Mouse (Mus musculus): Measurements from ENCODE around the gene Cabp1. TPM values are rescaled to one million over a fixed set of nuclear protein-coding genes. Genes with fewer than 3 reads are reported as not detected.
"Not testable (repeated sequence)": the region's sequence is repeated elsewhere in the genome, so short reads cannot be mapped to it uniquely, and the experiment has no call there.

Cabp1 gene
- total and polyA plus RNA-seq, 2 experiments from 2014 or later = 12.6 to 28.1 TPM

- Histone ChIP-seq H3K9me3 (ENCODE audit: low read length) (no peaks in the 10 kb centered on the region), H3K27ac (ENCODE audit: low read depth, low read length) (no peak overlapping the region), H3K4me2 (ENCODE audit: low read depth) (no peak overlapping the region), H3K4me3 (ENCODE audit: low read depth, low read length) (no peak overlapping the region), H3K4me1 (ENCODE audit: insufficient read depth) (0 out of 2 replicates have a peak, but pooled peaks cover under 1% of the 10 kb centered on the region), H3K9ac (no peak overlapping the region), H3K27me3 (ENCODE audit: insufficient read depth, low read length) (no peaks in the 10 kb centered on the region), H3K36me3 (ENCODE audit: insufficient read depth) (peaks cover 47% of the 10 kb centered on the region)
- DNase-seq = no peak
- 96% methylated on average over 14 of the region's 14 CpGs for WGBS
- TF ChIP-seq CTCF (IDR thresholded peaks at IDR 0.05; ENCODE audit: low read depth) = no peak
- no peak for ATAC-seq
Observed at GRCm38 (mm10) chr5:115149675-115150459, 44.3 kb downstream of the Cabp1 start.

GRCm38 (mm10) chr5:115148872-115149271 is 45.3 kb downstream of the Cabp1 start:
- H3K9me3 ChIP-seq (ENCODE audit: low read length); DNase-seq; H3K27me3 ChIP-seq (ENCODE audit: insufficient read depth, low read length); H3K4me2 ChIP-seq (ENCODE audit: low read depth); H3K9ac ChIP-seq; ATAC-seq; H3K4me3 ChIP-seq (ENCODE audit: low read depth, low read length); H3K4me1 ChIP-seq (ENCODE audit: insufficient read depth); H3K27ac ChIP-seq (ENCODE audit: low read depth, low read length): not testable (repeated sequence)
- WGBS = no CpG with 5 or more reads among the region's 1 CpGs
- H3K36me3 ChIP-seq (ENCODE audit: insufficient read depth) = peaks cover 47% of the 10 kb centered on the region

- no peak for ATAC-seq
Observed at GRCm38 (mm10) chr5:115148378-115148777, 45.8 kb downstream of the Cabp1 start.

GRCm38 (mm10) chr5:115147388-115147787 is 46.8 kb downstream of the Cabp1 start:
- Histone ChIP-seq H3K27ac (ENCODE audit: low read depth, low read length) (no peak overlapping the region), H3K27me3 (ENCODE audit: insufficient read depth, low read length) (no peaks in the 10 kb centered on the region), H3K9ac (no peak overlapping the region), H3K4me3 (ENCODE audit: low read depth, low read length) (no peak overlapping the region), H3K4me1 (ENCODE audit: insufficient read depth) (no peaks in the 10 kb centered on the region), H3K9me3 (ENCODE audit: low read length) (no peaks in the 10 kb centered on the region), H3K36me3 (ENCODE audit: insufficient read depth) (peaks cover 47% of the 10 kb centered on the region), H3K4me2 (ENCODE audit: low read depth) (no peak overlapping the region)
- WGBS = 93% methylated on average over 3 of the region's 3 CpGs
- ATAC-seq = no peak
- DNase-seq = no peak
- no peak for TF ChIP-seq CTCF (IDR thresholded peaks at IDR 0.05; ENCODE audit: low read depth)

More at GRCm38 (mm10) chr5:115148378-115148777, 45.8 kb downstream of the Cabp1 start:
- Histone ChIP-seq H3K27ac (ENCODE audit: low read depth, low read length) (no peak overlapping the region), H3K4me2 (ENCODE audit: low read depth) (no peak overlapping the region), H3K4me1 (ENCODE audit: insufficient read depth) (no peaks in the 10 kb centered on the region), H3K9ac (no peak overlapping the region), H3K36me3 (ENCODE audit: insufficient read depth) (peaks cover 47% of the 10 kb centered on the region), H3K27me3 (ENCODE audit: insufficient read depth, low read length) (no peaks in the 10 kb centered on the region), H3K4me3 (ENCODE audit: low read depth, low read length) (no peak overlapping the region), H3K9me3 (ENCODE audit: low read length) (no peaks in the 10 kb centered on the region)
- DNase-seq = no peak
- TF ChIP-seq CTCF (IDR thresholded peaks at IDR 0.05; ENCODE audit: low read depth) = no peak
- WGBS = 92% methylated on average over 8 of the region's 8 CpGs

GRCm38 (mm10) chr5:115146747-115147130 is 47.4 kb downstream of the Cabp1 start:
- no peak for DNase-seq
- TF ChIP-seq CTCF (IDR thresholded peaks at IDR 0.05; ENCODE audit: low read depth) = no peak
- H3K4me3 ChIP-seq (ENCODE audit: low read depth, low read length) = no peak overlapping the region
- H3K4me1 ChIP-seq (ENCODE audit: insufficient read depth) = no peaks in the 10 kb centered on the region
- no peak overlapping the region for H3K27ac ChIP-seq (ENCODE audit: low read depth, low read length)
- no peaks in the 10 kb centered on the region for H3K9me3 ChIP-seq (ENCODE audit: low read length)
- ATAC-seq = no peak
- no peak overlapping the region for H3K4me2 ChIP-seq (ENCODE audit: low read depth)
- no peaks in the 10 kb centered on the region for H3K27me3 ChIP-seq (ENCODE audit: insufficient read depth, low read length)
- no peak overlapping the region for H3K9ac ChIP-seq
- peaks cover 47% of the 10 kb centered on the region for H3K36me3 ChIP-seq (ENCODE audit: insufficient read depth)

- no peak overlapping the region for H3K4me2 ChIP-seq (ENCODE audit: low read depth)
- peaks cover 47% of the 10 kb centered on the region for H3K36me3 ChIP-seq (ENCODE audit: insufficient read depth)
- H3K4me3 ChIP-seq (ENCODE audit: low read depth, low read length) = no peak overlapping the region
- 82% methylated on average over 6 of the region's 6 CpGs for WGBS
- no peak for DNase-seq
- TF ChIP-seq CTCF (IDR thresholded peaks at IDR 0.05; ENCODE audit: low read depth) = no peak
- H3K9ac ChIP-seq = no peak overlapping the region
- H3K4me1 ChIP-seq (ENCODE audit: insufficient read depth) = no peaks in the 10 kb centered on the region
- H3K9me3 ChIP-seq (ENCODE audit: low read length) = no peaks in the 10 kb centered on the region
- no peak overlapping the region for H3K27ac ChIP-seq (ENCODE audit: low read depth, low read length)
- ATAC-seq = no peak
- no peaks in the 10 kb centered on the region for H3K27me3 ChIP-seq (ENCODE audit: insufficient read depth, low read length)
Observed at GRCm38 (mm10) chr5:115145976-115146746, 48.0 kb downstream of the Cabp1 start.
